Mouse (Mus musculus): Measurements from ENCODE around the gene Clk4.
A peak's percentile ranks its signal among the peaks of the same experiment; 100 is the strongest.

Clk4 gene

DNA sequence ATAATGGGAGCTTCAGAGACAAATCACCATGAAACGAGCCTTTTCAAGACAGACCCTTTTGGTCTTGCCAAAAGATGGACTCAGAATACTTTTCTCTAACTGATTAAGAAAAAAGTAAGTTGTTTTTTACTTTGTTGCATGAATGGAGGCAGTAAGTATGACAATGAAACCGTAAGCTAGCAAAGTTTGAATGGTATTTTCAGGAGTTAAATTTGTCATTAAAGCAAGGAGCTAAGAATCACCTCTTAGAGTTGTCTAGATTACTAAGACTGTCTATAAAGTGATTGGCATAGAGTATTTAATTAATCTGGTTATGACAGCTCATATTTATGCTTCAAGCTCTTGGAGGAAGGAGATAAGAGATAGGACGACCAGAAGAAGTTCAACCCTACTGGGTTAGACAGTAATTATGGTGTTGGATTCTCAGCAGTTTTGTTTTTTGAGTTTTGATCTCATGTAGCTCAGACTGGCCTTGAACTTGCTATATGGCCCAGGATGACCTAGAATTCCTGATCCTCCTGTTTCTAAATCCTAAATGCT, at the start of gene Clk4:
TSS of gene Clk4 (plus strand) at position 51 of the 540 bp plus-strand sequence.
- DNase-seq: no peak

GRCm38 (mm10) chr11:51214021-51214420, 47.5 kb upstream of the Clk4 start:
- DNase-seq: no peak

GRCm38 (mm10) chr11:51219396-51219980, 42.0 kb upstream of the Clk4 start:
- DNase-seq: no peak

- DNase-seq: no peak
Measured at GRCm38 (mm10) chr11:51220308-51220707, 41.2 kb upstream of the Clk4 start, which contains the start of gene Gm12569. Gene Gm12569 (plus strand): TSS chr11:51220473.

DNA sequence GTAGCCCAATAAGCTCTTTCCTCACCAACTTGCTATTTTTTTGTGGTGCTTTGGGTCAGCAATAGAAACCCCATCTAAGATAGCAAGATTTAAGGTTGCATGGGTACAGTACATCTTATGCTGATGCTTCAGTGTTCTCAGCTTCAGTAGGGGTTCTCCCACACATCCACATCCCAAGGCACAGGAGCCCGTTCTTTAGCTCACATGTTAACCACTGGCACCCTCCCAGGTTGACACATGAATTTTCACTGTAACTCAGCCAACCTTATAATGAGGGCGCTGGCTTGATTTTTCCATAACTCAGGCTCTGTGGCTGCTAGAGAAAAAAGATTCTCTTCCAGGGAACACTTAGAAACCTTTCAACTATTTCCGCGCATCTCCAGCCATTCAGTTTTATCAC, 34.4 kb upstream of the Clk4 start:
- DNase-seq: peak; percentile 54

DNA sequence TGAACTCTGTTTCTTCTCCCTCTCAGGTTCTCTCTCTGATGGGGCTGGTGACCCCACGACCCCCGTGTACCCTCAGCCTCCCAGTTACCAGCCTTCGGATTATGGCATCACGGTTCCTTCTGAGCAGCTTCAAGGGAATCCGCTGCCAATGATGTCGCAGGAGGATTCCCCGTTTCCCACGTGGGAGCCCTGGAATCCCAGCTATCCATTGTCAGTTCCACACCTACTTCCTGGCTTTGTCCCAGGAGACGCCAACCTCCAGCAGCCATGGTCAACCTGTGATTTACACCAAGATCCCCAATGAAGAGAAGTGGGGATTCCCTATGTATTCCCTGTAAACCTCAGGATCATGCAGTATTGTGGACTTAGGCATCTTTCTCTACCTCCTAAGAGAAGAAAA, 26.9 kb upstream of the Clk4 start:
- DNase-seq: no peak

- no peak for DNase-seq
Measured at GRCm38 (mm10) chr11:51242897-51243296, 18.6 kb upstream of the Clk4 start.

DNA sequence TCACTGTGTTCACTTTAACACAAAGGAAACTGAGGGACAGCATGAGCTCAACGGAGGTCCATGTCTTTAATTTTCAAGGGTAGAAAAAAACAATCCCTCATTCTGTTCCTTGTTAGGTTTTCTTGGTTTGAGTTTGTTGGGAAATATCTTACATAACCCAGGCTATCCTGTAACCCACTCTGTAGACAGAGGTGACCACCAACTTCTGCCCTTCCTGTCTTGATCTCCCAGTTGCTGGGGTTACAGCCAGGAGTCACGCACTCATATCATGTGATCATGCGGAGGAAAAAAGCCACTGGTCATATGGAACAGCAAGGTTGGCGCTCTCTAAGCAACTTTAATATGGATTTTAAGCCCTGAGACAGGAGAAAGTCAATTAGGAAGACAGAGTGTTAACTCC, 4.5 kb upstream of the Clk4 start:
- no peak for DNase-seq

GRCm38 (mm10) chr11:51262342-51263285, 1.1 kb downstream of the Clk4 start, which contains the start of gene BC049762:
Gene BC049762 (minus strand): TSS chr11:51263046.
- DNase-seq: peak; percentile 99

DNA sequence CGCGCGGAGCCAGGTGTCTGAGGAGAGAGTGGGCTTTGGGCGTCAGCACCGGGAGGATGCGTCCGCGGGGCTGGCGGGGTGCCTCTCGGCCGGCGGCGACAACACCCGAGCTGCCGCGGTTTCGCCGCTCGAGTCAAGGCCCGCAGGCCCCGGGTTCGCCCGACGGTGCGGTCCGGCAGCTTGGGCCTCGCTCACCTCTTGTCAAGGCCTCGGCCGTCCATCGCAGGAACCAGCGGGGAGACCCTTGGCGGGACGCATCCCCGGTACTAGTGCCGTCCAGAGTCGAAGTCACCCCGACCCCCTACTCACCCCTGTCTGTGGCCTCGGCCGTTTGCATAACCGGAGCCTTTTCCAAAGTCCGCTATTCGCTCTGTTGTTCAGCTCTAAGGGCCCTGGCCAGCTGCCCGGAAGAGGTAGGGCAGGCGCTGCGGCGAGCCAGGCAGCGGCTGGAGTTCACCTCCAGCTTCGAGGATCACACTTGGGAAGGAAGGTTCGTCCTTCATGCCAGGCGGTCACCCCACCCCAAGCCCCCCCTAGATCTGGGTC, 1.8 kb downstream of the Clk4 start:
- peak; percentile 64 for DNase-seq

DNA sequence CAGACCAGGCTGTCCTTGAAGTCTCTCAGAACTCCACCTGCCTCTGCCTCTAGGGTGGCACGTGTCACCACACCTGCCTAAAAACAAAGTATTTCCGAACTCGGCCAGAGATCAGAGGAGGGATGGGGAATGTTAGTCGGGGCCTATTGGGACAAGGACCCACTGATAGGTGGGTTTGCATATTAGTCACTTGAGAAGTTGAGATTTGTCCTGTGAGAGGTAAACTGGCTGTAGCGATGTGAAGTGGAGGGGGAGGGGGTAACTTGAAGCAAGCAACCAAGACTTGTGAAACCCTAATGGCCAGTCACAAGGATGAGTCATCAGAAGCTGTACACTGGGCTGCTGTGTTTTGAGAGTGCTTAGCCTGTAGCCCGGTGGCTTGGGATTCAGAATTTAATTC, 2.8 kb downstream of the Clk4 start:
- no peak for DNase-seq

- no peak for DNase-seq
Measured at GRCm38 (mm10) chr11:51265326-51265725, 3.8 kb downstream of the Clk4 start.

- no peak for DNase-seq
Measured at GRCm38 (mm10) chr11:51274418-51274817, 12.9 kb downstream of the Clk4 start.

GRCm38 (mm10) chr11:51289564-51290041, 28.1 kb downstream of the Clk4 start, which contains the start of gene Col23a1:
Gene Col23a1 (plus strand): TSS chr11:51289920.
- peak; percentile 71 for DNase-seq

- peak; percentile 45 for DNase-seq
Measured at GRCm38 (mm10) chr11:51290066-51290955, 28.8 kb downstream of the Clk4 start.

DNA sequence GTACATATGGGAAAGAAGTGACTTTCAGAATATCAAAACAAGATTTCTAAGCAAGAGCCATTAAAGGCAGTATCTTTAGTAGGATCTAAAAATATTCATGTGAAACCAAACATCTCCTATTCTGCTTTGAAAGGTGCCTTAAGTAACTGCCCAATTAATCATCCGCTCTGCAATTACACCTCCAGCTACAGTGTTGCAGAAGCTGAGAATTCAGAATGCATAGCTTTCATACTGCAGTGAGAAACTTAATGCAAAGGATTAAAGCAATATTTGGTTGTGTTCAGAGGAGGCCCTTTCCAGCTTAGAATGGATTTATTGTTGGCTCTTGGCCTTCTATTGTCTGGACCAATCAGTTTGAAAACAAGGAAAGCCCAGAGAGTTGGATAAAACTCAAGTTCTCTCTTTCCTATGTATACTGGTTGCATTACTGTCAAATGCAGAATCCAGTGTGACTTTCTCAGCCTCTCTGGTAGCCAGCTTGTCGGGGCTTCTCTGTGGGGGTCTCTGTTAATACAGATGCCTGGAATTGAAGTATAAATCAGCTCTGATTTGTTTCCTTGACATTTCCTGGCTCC, 32.5 kb downstream of the Clk4 start:
- no peak for DNase-seq

- DNase-seq: no peak
Measured at GRCm38 (mm10) chr11:51295742-51296141, 34.2 kb downstream of the Clk4 start.

DNA sequence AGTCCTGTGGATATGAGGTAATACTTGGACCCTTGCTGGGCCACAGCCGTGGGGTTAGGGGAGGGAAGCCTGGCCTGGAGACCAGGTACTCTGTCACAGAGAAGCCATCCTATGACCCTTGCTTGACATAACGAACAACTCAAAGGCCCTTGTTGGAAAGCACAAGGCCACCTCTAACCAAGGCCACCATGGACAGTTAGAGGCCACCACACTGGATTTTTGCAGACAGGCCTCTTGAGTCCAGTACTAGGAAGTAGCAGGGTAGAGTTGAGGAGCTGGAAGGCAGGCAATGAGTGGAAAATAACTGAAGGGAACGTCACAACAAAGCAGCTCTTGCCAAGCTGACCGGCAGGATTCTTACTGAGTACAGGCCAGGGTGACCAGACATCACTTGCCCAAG, 37.2 kb downstream of the Clk4 start:
- DNase-seq: no peak

DNA sequence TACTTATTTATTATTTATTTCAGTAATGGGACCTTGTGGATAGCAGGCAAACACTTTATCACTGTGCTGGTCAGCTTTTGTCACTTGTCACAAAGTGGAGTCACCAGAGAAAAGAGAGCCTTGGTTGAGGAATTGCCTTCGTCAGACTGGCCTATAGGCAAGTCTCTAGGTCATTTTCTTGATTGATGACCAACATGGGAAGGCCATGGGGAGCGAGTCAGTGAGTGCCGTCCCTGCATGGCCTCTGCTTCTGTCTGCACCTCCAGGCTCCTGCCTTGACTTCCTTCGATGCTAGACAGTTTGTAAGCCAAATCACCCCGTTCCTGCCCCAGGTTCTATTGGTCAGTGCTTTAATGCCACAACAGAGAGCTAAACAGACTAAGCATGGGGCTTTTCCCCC, 40.9 kb downstream of the Clk4 start:
- DNase-seq: no peak

GRCm38 (mm10) chr11:51303981-51304553, 42.5 kb downstream of the Clk4 start:
- DNase-seq: no peak

- no peak for DNase-seq
Measured at GRCm38 (mm10) chr11:51308306-51308705, 46.8 kb downstream of the Clk4 start.

Measured in right cerebral cortex, postnatal 14 days (tissue).